Mouse (Mus musculus) neutrophil, adult 83 days (primary cell): ENCODE results near the gene Ttll7. TPM values are rescaled to one million over a fixed set of nuclear protein-coding genes. Genes with fewer than 3 reads are reported as not detected.

Experiments
- total RNA-seq, 2 experiments: library from RNA; stranded (reverse); gene quantifications; one replicate each; pipeline ENCODE4 v1.2.4; 2023

Gene Ttll7
- under 1 TPM in 1 of 2 experiments, not detected in 1; 0.20 TPM for total RNA-seq

DNA sequence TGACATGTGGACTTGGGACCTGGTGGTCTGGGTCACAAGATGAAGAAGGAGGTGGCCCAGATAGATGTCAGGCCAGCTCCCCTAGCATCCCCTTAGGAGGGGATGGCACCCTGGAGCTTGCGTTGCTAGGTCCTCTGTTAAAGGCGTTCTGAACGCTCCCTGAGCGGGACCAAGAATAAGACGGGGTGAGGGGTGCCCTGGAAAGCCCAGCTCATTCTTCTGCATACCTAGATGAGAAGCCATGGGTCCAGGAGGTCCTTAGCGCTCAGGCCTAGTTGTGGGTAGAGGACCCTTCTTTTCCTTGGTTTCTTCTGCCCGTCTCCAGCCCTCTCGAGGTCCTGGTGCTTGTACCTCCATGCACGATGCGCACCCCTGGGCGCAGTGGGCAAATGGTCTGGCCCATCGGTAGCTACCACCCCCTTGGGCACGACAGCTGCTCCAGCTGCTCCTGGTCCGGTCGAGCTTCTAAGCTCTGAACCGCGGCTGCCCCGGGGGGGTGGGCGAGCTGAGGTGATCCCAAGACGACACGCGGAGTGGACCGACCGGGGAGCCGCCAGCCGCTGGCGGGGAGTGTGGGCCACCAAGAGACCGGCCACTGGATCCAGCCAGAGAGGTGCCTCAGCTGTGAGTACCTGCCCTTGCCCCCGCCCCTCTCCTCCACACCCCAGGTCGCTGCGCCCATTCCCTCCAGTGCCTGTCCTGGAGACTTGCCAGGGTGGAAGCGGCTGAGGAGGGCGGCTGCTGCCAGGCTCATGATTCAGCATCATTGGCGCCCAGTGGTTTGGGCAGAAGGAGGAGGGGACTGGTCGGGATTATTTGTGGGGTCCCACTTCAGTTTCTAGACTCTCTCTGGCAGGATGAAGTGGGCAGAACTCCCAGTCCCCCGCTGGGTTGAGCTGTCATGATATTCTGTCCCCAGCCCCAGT, at the start of gene Ttll7:
Gene Ttll7 (plus strand): TSS at position 402 of the 926 bp plus-strand sequence.

GRCm38 (mm10) chr3:146812901-146813393, 39.2 kb upstream of the Ttll7 start, which contains the start of gene Prkacb:
TSS of gene Prkacb (minus strand) at chr3:146812990.

Other genes starting within 250 kb of the Ttll7 start
- not detected for gene Dnase2b, start 236.8 kb upstream of the Ttll7 start, total RNA-seq
- gene 4930503B20Rik, start 201.1 kb upstream of the Ttll7 start, total RNA-seq, result not detected
- gene Samd13, start 166.8 kb upstream of the Ttll7 start, total RNA-seq, result under 1 TPM in 1 of 2 experiments, not detected in 1; 0.68 TPM
- 10 to 100 TPM; 46.3 to 49.5 TPM for gene Prkacb, start 39.4 kb upstream of the Ttll7 start, total RNA-seq